Mouse (Mus musculus) left cerebral cortex, adult 11 months (tissue): ENCODE data around the gene Fosl1.
"Not testable (repeated sequence)": the region's sequence is repeated elsewhere in the genome, so short reads cannot be mapped to it uniquely, and the experiment has no call there.

Experiments used
- DNase-seq: peaks from one replicate; pipeline ENCODE4 v3.0.0; 2022; ENCODE audit warnings: low spot score

The Fosl1 gene

DNA sequence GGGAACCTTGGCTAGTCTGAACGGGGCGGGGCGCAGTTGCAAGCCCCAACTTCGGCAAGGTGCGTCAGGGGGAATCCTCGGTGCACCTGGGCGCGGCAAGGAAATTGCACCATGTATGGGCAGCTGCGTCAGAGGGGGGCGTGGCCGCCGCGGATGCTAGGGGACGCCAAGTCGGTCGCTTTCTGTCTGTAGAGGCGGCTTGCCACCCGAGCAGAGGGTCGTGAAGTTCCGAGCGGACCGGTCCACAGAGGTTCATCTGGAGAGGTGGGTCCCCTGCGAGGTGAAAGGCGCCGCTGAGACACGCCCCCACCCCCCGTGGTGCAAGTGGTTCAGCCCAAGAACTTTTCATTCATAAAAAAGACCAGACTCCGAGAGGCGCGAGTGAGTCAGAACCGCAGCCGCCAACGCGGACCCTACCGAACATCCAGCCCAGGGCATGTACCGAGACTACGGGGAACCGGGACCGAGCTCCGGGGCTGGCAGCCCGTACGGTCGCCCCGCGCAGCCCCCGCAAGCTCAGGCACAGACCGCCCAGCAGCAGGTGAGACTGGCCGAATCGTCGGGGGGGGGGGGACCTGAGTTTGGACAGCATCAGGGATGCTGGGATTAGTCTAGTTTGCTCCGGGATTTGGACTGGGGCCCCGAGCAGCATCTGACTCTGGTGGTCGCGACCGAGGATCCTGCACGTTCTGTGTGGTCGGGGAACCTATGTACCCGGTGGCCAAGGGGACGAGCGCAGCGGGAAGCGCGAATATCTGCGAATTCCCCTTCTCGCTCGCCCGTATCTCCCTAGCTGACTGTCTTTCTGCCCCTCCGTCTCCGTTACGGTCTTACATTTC, at the start of gene Fosl1:
TSS of gene Fosl1 (plus strand) at position 33 of the 839 bp plus-strand sequence.
- no peak for DNase-seq

DNA sequence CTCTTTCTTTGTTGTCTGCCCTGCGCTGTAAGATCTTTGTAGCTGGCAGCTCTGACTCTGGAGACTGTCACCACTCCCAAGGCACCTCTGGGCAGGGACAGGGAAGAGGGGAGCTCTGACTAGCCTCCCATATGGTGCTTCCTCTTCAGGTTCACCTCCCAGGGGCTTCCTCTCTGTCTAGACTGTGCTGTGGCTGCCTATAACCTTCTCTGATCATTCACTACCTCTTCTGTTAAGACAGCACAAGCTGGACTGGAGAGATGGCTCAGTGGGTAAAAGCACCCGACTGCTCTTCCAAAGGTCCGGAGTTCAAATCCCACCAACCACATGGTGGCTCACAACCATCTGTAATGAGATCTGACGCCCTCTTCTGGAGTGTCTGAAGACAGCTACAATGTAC, 46.3 kb upstream of the Fosl1 start:
- DNase-seq, result not testable (repeated sequence)

GRCm38 (mm10) chr19:5402293-5402692, 45.1 kb upstream of the Fosl1 start, which contains the start of gene Tsga10ip:
TSS of gene Tsga10ip (minus strand) at chr19:5402526.
- no peak for DNase-seq

- DNase-seq, result no peak
Observed at GRCm38 (mm10) chr19:5405924-5406323, 41.4 kb upstream of the Fosl1 start.

DNA sequence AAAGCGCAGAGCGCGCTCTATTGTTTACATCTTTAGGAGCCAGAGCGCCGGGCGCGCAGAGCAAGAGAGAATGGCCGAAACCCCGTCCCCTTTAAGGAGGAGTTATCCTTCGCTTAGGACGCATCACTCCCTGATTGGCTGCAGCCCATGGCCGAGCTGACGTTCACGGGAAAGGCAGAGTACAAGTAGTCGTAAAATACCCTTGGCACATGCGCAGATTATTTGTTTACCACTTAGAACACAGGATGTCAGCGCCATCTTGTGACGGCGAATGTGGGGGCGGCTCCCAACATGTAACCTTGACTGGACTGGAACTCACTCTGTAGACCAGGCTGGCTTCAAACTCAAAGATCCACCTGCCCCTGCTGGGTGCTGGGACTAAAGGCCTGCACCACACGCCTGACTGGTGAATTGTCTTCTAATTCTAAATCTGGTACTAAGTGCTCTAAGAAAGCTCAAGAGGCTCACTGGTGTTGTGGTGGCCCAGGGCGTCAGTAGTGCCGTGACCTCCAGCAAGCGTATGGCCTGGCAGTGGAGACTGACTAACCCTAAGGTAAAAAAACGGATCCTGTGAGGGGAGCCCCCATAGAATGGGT, 40.7 kb upstream of the Fosl1 start:
- not testable (repeated sequence) for DNase-seq

GRCm38 (mm10) chr19:5407133-5407532, 40.2 kb upstream of the Fosl1 start:
- no peak for DNase-seq

GRCm38 (mm10) chr19:5408057-5409001, 39.0 kb upstream of the Fosl1 start:
- no peak for DNase-seq

GRCm38 (mm10) chr19:5409068-5409467, 38.3 kb upstream of the Fosl1 start:
- DNase-seq, result no peak

DNA sequence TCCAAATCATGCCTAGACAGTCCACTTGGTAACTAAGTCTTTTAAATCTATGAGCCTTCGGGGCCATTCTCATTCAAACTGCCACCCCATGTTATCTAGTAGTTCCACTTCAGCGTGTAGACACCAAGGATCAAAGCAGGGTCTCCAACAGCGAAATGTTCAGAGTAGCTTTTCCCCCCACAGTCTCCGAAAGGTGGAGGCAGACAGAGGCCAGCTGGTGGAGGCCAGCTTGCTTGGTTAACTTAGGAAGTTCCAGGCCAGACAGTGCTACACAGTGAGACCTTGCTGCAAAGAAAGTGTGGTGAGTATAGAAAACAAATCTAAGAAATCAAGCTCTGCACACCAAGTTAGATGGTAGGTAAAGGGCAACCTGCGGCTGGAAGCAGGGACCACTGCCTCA, 36.7 kb upstream of the Fosl1 start:
- DNase-seq, result no peak

DNA sequence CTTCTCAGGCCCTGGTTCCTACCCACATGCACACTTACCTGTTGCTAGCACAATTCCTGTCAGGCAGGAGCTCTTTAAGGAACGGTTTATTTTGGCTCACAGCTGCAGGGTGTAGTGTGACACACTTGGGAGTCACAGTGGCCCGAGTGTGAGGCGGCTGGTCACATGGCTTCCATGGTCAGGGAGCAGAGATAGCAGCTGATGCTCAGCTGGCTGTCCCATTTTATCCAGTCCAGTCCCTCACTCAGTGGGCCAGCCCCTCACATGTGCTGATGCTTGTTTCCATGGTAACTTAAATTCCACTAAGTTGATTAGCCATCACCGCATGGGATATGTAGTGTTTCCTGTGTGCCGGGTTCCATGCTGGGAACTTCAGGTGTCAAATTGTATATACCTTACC, 35.4 kb upstream of the Fosl1 start:
- DNase-seq, result no peak

- DNase-seq, result no peak
Observed at GRCm38 (mm10) chr19:5413840-5414239, 33.5 kb upstream of the Fosl1 start.

- no peak for DNase-seq
Observed at GRCm38 (mm10) chr19:5414534-5414957, 32.8 kb upstream of the Fosl1 start.

DNA sequence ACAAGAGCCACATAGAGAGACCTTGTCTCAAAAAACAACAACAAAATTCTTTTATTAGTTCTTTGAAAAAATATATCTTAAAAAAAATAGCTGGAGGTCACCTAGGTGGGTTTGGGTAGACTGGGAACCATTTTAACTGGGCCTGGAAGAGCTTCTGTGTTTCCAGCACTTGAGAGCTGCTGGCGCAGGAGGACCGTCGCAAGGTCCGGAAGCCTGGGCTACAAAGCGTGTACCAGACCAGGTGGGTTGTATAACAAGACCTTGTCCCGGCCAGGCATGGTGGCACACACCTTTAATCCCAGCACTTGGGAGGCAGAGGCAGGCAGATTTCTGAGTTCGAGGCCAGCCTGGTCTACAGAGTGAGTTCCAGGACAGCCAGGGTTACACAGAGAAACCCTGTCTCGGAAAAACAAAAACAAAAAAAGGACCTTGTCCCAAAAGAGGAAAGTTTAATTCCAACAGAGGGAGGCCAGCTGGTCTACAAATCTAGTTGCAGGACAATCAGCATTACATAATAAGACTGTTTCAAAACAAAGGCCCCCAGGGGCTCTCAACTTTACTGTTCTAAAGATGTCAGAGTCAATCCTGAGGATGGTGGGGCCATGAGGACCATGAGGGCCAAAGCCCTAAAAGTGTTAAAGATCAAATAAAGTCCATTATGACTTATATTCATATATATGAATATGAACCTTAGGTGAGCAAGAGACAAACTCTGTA, 28.4 kb upstream of the Fosl1 start:
- no peak for DNase-seq

DNA sequence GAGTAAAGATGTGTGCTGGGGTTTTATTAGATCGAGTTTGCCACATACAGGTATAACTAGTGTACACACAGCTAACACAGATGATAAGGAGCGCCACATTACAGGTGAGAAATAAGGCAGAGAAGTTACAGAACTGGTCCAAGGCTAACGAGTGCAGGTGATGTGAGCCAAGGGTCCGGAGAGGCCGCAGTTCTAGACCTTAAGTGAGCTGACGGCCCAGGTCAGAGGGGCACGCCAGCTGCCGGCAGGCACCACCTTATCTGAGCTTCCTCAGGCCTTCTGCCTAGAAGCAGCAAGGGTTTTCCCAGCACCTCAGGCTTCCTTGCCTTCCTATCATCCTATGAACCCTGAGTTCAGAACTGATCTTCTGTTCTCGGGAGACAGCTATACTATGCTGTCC, 27.7 kb upstream of the Fosl1 start:
- DNase-seq, result no peak

GRCm38 (mm10) chr19:5420579-5420978, 26.8 kb upstream of the Fosl1 start:
- DNase-seq, result no peak

- DNase-seq, result no peak
Observed at GRCm38 (mm10) chr19:5421784-5422183, 25.6 kb upstream of the Fosl1 start.

DNA sequence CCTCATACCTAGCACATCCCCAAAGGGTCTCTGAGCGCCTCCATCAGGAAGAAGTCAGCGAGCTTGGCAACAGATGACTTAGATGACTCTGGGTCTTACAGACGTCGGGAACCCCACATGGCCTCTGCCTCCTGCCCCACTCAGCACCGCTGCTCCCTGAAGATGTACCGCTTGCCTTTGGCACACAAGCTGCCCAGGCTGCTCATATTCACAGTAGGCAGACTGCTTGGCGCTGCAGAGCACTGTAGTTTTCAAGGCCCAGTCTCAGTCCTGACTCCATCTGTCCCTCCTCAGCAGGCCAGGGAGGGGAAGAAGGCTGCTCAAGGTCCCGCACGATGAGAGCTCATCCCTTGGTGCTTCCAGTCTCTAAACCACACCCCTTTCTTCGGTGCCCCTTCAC, 25.1 kb upstream of the Fosl1 start:
- DNase-seq, result no peak

DNA sequence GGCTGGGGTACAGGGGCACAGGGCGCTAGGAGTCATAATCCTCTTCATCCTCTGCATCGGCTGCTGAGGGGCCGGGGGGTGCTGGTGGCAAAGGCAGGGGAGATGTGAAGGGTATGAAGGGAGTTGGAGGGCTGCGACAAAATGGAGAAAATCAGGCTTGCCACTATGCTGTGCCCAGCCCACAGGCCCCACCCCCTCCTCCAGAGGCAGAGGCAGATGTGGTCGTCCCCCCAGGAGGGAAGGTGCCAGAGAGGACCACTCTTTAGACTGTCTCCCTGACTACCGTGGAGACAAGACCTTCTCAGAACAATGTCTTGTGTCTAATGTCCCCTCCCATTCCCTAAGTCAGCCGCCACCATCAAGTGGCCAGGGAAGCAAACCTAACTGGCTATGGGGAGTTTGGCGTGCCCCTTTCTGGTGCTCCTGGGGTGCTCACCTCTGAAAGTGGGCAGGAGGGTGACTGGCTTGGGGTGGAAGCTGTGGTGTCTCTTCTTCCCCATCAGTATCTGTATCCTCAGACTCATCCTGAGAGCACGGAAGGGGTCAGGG, 24.4 kb upstream of the Fosl1 start:
- DNase-seq, result no peak

DNA sequence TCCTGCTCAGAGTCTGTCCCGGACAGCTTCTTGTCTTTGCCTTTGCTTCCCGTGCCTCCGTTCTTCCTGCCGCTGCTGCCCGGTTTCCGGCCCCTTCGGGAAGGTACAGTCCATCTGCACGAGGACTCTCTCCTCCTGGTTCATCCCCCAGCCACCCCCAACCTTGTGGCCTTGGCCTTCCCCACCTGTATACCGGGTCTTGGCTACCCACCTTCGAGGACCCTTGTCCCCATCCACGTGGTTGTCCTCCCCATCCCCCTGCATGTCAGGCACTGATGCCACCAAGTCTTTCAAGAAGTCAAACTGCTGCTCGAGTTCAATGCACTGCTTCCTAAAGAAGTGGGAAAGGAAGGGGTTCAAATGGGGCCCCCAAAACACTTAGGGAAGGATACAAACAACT, 23.8 kb upstream of the Fosl1 start:
- no peak for DNase-seq

DNA sequence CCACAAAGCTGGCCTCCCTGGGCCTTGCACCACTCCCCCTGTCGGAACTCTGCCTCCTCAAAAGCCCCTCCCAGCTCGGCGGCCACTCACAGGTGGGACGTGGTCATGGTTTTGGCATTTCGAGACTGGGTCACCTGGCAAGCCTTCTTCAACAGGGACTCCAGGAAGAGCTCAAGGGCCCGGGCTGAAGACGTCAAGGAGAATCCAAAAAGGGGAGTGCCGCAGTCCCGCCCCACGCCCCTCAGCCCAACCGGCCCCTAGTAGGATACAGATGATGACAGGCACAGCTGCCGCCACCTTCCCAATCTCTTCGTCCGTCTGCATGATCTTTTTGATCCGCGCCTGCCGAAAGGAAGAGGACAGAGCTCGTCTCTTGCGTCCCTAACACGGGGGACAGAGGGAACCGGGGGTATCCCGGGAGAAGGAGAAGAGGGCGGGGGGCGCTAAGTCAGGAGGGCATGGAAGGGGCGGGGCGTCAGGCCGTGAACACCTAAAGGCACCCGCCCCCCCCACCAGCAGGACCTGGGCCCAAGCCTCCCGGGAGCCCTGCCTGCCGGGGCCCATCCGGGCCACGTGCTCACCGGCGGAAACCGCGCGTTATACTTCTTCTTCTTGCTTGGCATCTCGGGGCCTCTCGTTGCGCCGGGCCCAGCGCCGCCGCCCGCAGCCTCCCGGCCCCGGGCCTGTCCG, 23.1 kb upstream of the Fosl1 start:
- DNase-seq, result no peak
